Mouse (Mus musculus) layer of hippocampus, postnatal 36 days (tissue): ENCODE data around the gene Tmem213. TPM values are rescaled to one million over a fixed set of nuclear protein-coding genes. Genes with fewer than 3 reads are reported as not detected.

Source experiments
- DNase-seq, 2 experiments: peaks; one replicate each; pipeline ENCODE4 v3.0.0; 2022
- total RNA-seq, 2 experiments: library from RNA; stranded (reverse); gene quantifications; 2 replicates each; pipeline ENCODE4 v1.2.3; 2021

Gene Tmem213
- total RNA-seq, 2 experiments from 2014 or later, result not detected

- DNase-seq, result no peak
These were observed 9.3 kb downstream of the Tmem213 start for GRCm38 (mm10) chr6:38118341-38118740.

GRCm38 (mm10) chr6:38120681-38121371, 11.8 kb downstream of the Tmem213 start:
- DNase-seq, result no peak

GRCm38 (mm10) chr6:38121843-38122242, 12.8 kb downstream of the Tmem213 start:
- no peak for DNase-seq

- DNase-seq, result no peak
These were observed 13.7 kb downstream of the Tmem213 start for GRCm38 (mm10) chr6:38122791-38123190.

- DNase-seq, result no peak
These were observed 14.6 kb downstream of the Tmem213 start for GRCm38 (mm10) chr6:38123471-38124206.

GRCm38 (mm10) chr6:38124207-38124835, 15.3 kb downstream of the Tmem213 start, which contains the start of gene Atp6v0a4:
Gene Atp6v0a4 (minus strand): TSS chr6:38124586.
- no peak for DNase-seq

- DNase-seq, result no peak
These were observed 15.8 kb downstream of the Tmem213 start for GRCm38 (mm10) chr6:38124882-38125281.

- DNase-seq, result no peak
These were observed 16.4 kb downstream of the Tmem213 start for GRCm38 (mm10) chr6:38125462-38125861.

GRCm38 (mm10) chr6:38128115-38128514, 19.1 kb downstream of the Tmem213 start:
- DNase-seq, result peak in 1 of 2 experiments; percentile 26

GRCm38 (mm10) chr6:38129883-38130282, 20.8 kb downstream of the Tmem213 start:
- DNase-seq, result no peak

GRCm38 (mm10) chr6:38131801-38132231, 22.8 kb downstream of the Tmem213 start:
- DNase-seq, result no peak

- DNase-seq, result peak; percentile 67 to 69
These were observed 25.9 kb downstream of the Tmem213 start for GRCm38 (mm10) chr6:38134806-38135559.

GRCm38 (mm10) chr6:38139086-38139485, 30.0 kb downstream of the Tmem213 start:
- DNase-seq, result no peak

GRCm38 (mm10) chr6:38140402-38140801, 31.3 kb downstream of the Tmem213 start:
- no peak for DNase-seq

GRCm38 (mm10) chr6:38144161-38144998, 35.3 kb downstream of the Tmem213 start:
- no peak for DNase-seq

GRCm38 (mm10) chr6:38145463-38146065, 36.5 kb downstream of the Tmem213 start:
- peak; percentile 43 to 45 for DNase-seq

- DNase-seq, result no peak
These were observed 38.2 kb downstream of the Tmem213 start for GRCm38 (mm10) chr6:38147301-38147700.

- DNase-seq, result no peak
These were observed 39.6 kb downstream of the Tmem213 start for GRCm38 (mm10) chr6:38148626-38149025.

- DNase-seq, result no peak
These were observed 40.4 kb downstream of the Tmem213 start for GRCm38 (mm10) chr6:38149483-38149882.

- DNase-seq, result no peak
These were observed 43.2 kb downstream of the Tmem213 start for GRCm38 (mm10) chr6:38152305-38152704.

GRCm38 (mm10) chr6:38156204-38156603, 47.1 kb downstream of the Tmem213 start:
- DNase-seq, result no peak
